Mouse (Mus musculus): Measurements from ENCODE around the gene Fam129c. TPM values are rescaled to one million over a fixed set of nuclear protein-coding genes. Genes with fewer than 3 reads are reported as not detected.

Gene Fam129c
- polyA plus RNA-seq, 1 experiment from 2014 or later = 4.3 TPM

DNA sequence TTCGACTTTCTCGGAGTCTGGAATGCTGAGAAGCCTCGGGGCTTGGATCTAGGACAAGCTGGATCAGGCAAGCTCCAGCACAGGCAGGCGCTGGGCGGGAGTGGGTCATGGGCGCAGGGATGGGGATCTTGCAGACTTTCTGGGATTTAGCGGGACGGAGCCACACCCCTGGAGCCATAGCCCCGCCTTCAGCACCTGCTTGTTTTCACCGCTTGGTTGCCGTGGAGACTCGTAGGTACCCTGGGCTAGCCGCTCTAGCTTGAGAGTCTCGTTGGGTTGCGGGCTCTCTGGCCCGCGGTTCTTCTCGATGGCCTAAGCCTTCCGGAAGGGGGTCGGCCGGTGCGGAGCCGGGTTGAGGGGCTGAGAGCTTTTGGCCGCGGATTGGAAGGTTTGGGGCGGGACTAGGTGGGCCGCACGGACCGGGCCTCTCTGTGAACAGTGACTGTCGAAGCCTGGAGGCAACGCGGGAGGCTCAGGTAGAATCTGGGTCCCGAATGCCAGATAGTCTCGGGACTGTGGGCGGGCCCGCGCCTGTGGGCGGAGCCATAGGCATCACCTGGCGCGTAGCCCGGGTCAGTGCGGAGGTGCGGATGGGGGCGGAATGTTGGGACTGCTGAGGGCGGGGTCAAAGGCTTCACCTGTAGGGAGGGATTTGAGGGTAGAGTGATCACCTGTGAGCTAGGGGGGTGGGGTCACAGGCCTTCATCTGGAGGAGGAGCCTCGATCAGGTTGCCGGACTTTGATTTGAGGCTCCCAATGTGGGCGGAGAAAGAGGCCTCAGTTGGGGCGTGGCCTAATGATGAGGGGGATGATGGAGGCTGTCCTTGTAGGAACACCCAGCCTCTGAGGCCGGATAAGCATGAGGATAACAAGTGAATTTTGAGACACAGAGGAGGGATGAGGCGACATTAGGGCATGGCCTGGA is 27.8 kb upstream of the Fam129c start:
- ATAC-seq (replicated peaks; ENCODE audit: low FRiP score) (peak; percentile 75), DNase-seq (ENCODE audit: low spot score) (peak; percentile 90)
- no peak overlapping the region for H3K27ac ChIP-seq (ENCODE audit: low read depth, low read length)
- H3K9me3 ChIP-seq (ENCODE audit: control insufficient read depth, low read length) = no peaks in the 10 kb centered on the region
- H3K4me3 ChIP-seq (ENCODE audit: low read depth, low read length) = peak overlapping the region; percentile 63
- H3K9ac ChIP-seq (ENCODE audit: low read length) = peak overlapping the region; percentile 57
- H3K4me2 ChIP-seq (ENCODE audit: low read depth, low read length, severe bottlenecking) = peak overlapping the region; percentile 93
- peaks cover 6% of the 10 kb centered on the region; the same call in 1 of the 2 replicates for H3K27me3 ChIP-seq (ENCODE audit: control insufficient read depth, insufficient read depth, low read length)
- WGBS = under 1% methylated on average over 51 of the region's 51 CpGs
- H3K4me1 ChIP-seq (replicated peaks; ENCODE audit: control insufficient read depth, insufficient read depth, low read length) = peaks cover 7% of the 10 kb centered on the region; the same call in 1 of the 2 replicates
- no peaks in the 10 kb centered on the region for H3K36me3 ChIP-seq (ENCODE audit: control insufficient read depth, insufficient read depth, low read length)

GRCm38 (mm10) chr8:71570291-71570954 is 27.0 kb upstream of the Fam129c start:
- Histone ChIP-seq H3K27me3 (ENCODE audit: control insufficient read depth, insufficient read depth, low read length) (peaks cover 6% of the 10 kb centered on the region; the same call in 1 of the 2 replicates), H3K4me1 (replicated peaks; ENCODE audit: control insufficient read depth, insufficient read depth, low read length) (peaks cover 7% of the 10 kb centered on the region; the same call in 1 of the 2 replicates)

DNA sequence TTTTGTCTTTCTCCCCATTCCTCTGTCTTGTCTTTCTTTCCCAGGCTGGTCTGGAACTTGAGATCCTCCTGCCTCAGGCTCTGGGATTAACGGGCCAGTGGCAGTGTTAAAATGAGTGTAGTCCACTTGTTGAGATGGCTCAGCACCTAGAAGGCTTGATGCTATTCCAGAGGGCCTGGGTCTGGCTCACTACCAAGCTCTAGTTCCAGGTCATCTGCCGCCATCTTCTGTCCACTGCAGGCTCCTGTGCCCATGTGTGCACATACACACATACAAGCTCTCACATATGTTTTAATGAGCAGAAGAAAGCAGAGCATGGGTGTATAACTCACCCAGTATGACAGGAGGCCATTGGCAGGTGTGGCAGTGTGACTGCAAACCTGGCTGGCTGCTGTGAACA is 25.4 kb upstream of the Fam129c start:
- ATAC-seq (replicated peaks; ENCODE audit: low FRiP score) (no peak), DNase-seq (ENCODE audit: low spot score) (no peak)
- no peak overlapping the region for H3K27ac ChIP-seq (ENCODE audit: low read depth, low read length)
- peaks cover 7% of the 10 kb centered on the region; the same call in 1 of the 2 replicates for H3K4me1 ChIP-seq (replicated peaks; ENCODE audit: control insufficient read depth, insufficient read depth, low read length)
- no peak overlapping the region for H3K9ac ChIP-seq (ENCODE audit: low read length)
- peaks cover 6% of the 10 kb centered on the region; the same call in 1 of the 2 replicates for H3K27me3 ChIP-seq (ENCODE audit: control insufficient read depth, insufficient read depth, low read length)
- H3K36me3 ChIP-seq (ENCODE audit: control insufficient read depth, insufficient read depth, low read length) = no peaks in the 10 kb centered on the region
- WGBS = 82% methylated on average over 2 of the region's 2 CpGs
- H3K9me3 ChIP-seq (ENCODE audit: control insufficient read depth, low read length) = no peaks in the 10 kb centered on the region
- no peak overlapping the region for H3K4me3 ChIP-seq (ENCODE audit: low read depth, low read length)
- no peak overlapping the region for H3K4me2 ChIP-seq (ENCODE audit: low read depth, low read length, severe bottlenecking)

More at GRCm38 (mm10) chr8:71570291-71570954, 27.0 kb upstream of the Fam129c start:
- Histone ChIP-seq H3K4me3 (ENCODE audit: low read depth, low read length) (peak overlapping the region; percentile 63), H3K36me3 (ENCODE audit: control insufficient read depth, insufficient read depth, low read length) (no peaks in the 10 kb centered on the region), H3K4me2 (ENCODE audit: low read depth, low read length, severe bottlenecking) (peak overlapping the region; percentile 93), H3K9ac (ENCODE audit: low read length) (peak overlapping the region; percentile 65), H3K9me3 (ENCODE audit: control insufficient read depth, low read length) (no peaks in the 10 kb centered on the region), H3K27ac (ENCODE audit: low read depth, low read length) (no peak overlapping the region; the same call in 1 of the 2 replicates)
- WGBS = under 1% methylated on average over 41 of the region's 41 CpGs
- peak; percentile 90 for ATAC-seq (replicated peaks; ENCODE audit: low FRiP score)
- peak; percentile 92 for DNase-seq (ENCODE audit: low spot score)

- H3K9me3 ChIP-seq (ENCODE audit: control insufficient read depth, low read length) = no peaks in the 10 kb centered on the region
- peak overlapping the region; percentile 29; the same call in 1 of the 2 replicates for H3K9ac ChIP-seq (ENCODE audit: low read length)
- no peaks in the 10 kb centered on the region for H3K36me3 ChIP-seq (ENCODE audit: control insufficient read depth, insufficient read depth, low read length)
- peaks cover 6% of the 10 kb centered on the region; the same call in 1 of the 2 replicates for H3K27me3 ChIP-seq (ENCODE audit: control insufficient read depth, insufficient read depth, low read length)
- 81% methylated on average over 9 of the region's 9 CpGs for WGBS
- ATAC-seq (replicated peaks; ENCODE audit: low FRiP score) (no peak), DNase-seq (ENCODE audit: low spot score) (no peak)
- peaks cover 7% of the 10 kb centered on the region; the same call in 1 of the 2 replicates for H3K4me1 ChIP-seq (replicated peaks; ENCODE audit: control insufficient read depth, insufficient read depth, low read length)
- no peak overlapping the region for H3K27ac ChIP-seq (ENCODE audit: low read depth, low read length)
- no peak overlapping the region for H3K4me2 ChIP-seq (ENCODE audit: low read depth, low read length, severe bottlenecking)
- no peak overlapping the region for H3K4me3 ChIP-seq (ENCODE audit: low read depth, low read length)
These were observed 24.4 kb upstream of the Fam129c start for GRCm38 (mm10) chr8:71572847-71573633.

- no peak overlapping the region for H3K27ac ChIP-seq (ENCODE audit: low read depth, low read length)
- no peaks in the 10 kb centered on the region for H3K9me3 ChIP-seq (ENCODE audit: control insufficient read depth, low read length)
- H3K4me2 ChIP-seq (ENCODE audit: low read depth, low read length, severe bottlenecking) = no peak overlapping the region
- H3K4me1 ChIP-seq (replicated peaks; ENCODE audit: control insufficient read depth, insufficient read depth, low read length) = peaks cover 7% of the 10 kb centered on the region; the same call in 1 of the 2 replicates
- ATAC-seq (replicated peaks; ENCODE audit: low FRiP score) = no peak
- 86% methylated on average over 7 of the region's 7 CpGs for WGBS
- H3K36me3 ChIP-seq (ENCODE audit: control insufficient read depth, insufficient read depth, low read length) = no peaks in the 10 kb centered on the region
- H3K9ac ChIP-seq (ENCODE audit: low read length) = no peak overlapping the region
- no peak overlapping the region for H3K4me3 ChIP-seq (ENCODE audit: low read depth, low read length)
- no peak for DNase-seq (ENCODE audit: low spot score)
- H3K27me3 ChIP-seq (ENCODE audit: control insufficient read depth, insufficient read depth, low read length) = no peaks in the 10 kb centered on the region
These were observed 23.0 kb upstream of the Fam129c start for GRCm38 (mm10) chr8:71574426-71574825.

- H3K27me3 ChIP-seq (ENCODE audit: control insufficient read depth, insufficient read depth, low read length) = no peaks in the 10 kb centered on the region
- DNase-seq (ENCODE audit: low spot score) = no peak
- 68% methylated on average over 1 of the region's 1 CpGs for WGBS
These were observed 22.4 kb upstream of the Fam129c start for GRCm38 (mm10) chr8:71575020-71575419.

DNA sequence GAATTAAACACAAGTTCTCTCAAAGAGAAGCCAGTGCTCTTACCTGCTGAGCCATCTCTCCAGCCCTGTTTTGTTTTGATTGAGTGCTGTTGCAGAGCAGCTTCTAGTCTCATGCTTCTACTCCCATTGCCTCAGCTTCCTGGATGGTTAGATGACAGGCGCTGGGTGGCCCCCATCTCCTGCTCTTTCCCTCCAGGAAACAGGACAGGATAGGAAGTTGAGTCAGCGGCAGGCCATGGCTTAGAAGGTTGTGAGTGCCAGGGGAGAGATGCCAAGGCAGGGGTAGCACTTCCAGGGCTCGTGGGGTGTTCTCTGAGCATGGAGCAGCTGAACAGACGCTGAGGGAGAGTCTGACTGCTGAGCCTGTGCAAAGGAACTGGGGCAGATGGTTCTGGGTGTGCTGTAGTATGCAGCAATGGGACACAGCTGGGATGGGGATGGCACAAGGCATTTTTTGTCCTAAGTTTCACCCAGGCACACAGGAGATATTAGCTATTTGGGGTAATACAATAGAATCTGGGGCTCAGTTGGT is 19.5 kb upstream of the Fam129c start:
- H3K4me3 ChIP-seq (ENCODE audit: low read depth, low read length) = no peak overlapping the region
- ATAC-seq (replicated peaks; ENCODE audit: low FRiP score) (no peak), DNase-seq (ENCODE audit: low spot score) (no peak)
- H3K4me2 ChIP-seq (ENCODE audit: low read depth, low read length, severe bottlenecking) = no peak overlapping the region
- H3K36me3 ChIP-seq (ENCODE audit: control insufficient read depth, insufficient read depth, low read length) = no peaks in the 10 kb centered on the region
- WGBS = 85% methylated on average over 4 of the region's 4 CpGs
- no peak overlapping the region for H3K9ac ChIP-seq (ENCODE audit: low read length)
- H3K4me1 ChIP-seq (replicated peaks; ENCODE audit: control insufficient read depth, insufficient read depth, low read length) = no peaks in the 10 kb centered on the region
- no peaks in the 10 kb centered on the region for H3K27me3 ChIP-seq (ENCODE audit: control insufficient read depth, insufficient read depth, low read length)
- H3K27ac ChIP-seq (ENCODE audit: low read depth, low read length) = no peak overlapping the region
- H3K9me3 ChIP-seq (ENCODE audit: control insufficient read depth, low read length) = no peaks in the 10 kb centered on the region

More at GRCm38 (mm10) chr8:71575020-71575419, 22.4 kb upstream of the Fam129c start:
- ATAC-seq (replicated peaks; ENCODE audit: low FRiP score) = no peak
- no peaks in the 10 kb centered on the region for H3K9me3 ChIP-seq (ENCODE audit: control insufficient read depth, low read length)
- H3K4me1 ChIP-seq (replicated peaks; ENCODE audit: control insufficient read depth, insufficient read depth, low read length) = peaks cover 7% of the 10 kb centered on the region; the same call in 1 of the 2 replicates
- no peak overlapping the region for H3K4me2 ChIP-seq (ENCODE audit: low read depth, low read length, severe bottlenecking)
- H3K4me3 ChIP-seq (ENCODE audit: low read depth, low read length) = no peak overlapping the region
- no peak overlapping the region for H3K27ac ChIP-seq (ENCODE audit: low read depth, low read length)
- no peaks in the 10 kb centered on the region for H3K36me3 ChIP-seq (ENCODE audit: control insufficient read depth, insufficient read depth, low read length)
- no peak overlapping the region for H3K9ac ChIP-seq (ENCODE audit: low read length)

- no peak overlapping the region for H3K4me3 ChIP-seq (ENCODE audit: low read depth, low read length)
- no peak overlapping the region for H3K27ac ChIP-seq (ENCODE audit: low read depth, low read length)
- H3K4me1 ChIP-seq (replicated peaks; ENCODE audit: control insufficient read depth, insufficient read depth, low read length) = no peaks in the 10 kb centered on the region
- H3K4me2 ChIP-seq (ENCODE audit: low read depth, low read length, severe bottlenecking) = no peak overlapping the region
- H3K9me3 ChIP-seq (ENCODE audit: control insufficient read depth, low read length) = no peaks in the 10 kb centered on the region
- ATAC-seq (replicated peaks; ENCODE audit: low FRiP score) = no peak
- no peak overlapping the region for H3K9ac ChIP-seq (ENCODE audit: low read length)
- H3K27me3 ChIP-seq (ENCODE audit: control insufficient read depth, insufficient read depth, low read length) = no peaks in the 10 kb centered on the region
- 90% methylated on average over 1 of the region's 1 CpGs for WGBS
- no peaks in the 10 kb centered on the region for H3K36me3 ChIP-seq (ENCODE audit: control insufficient read depth, insufficient read depth, low read length)
- DNase-seq (ENCODE audit: low spot score) = no peak
These were observed 18.4 kb upstream of the Fam129c start for GRCm38 (mm10) chr8:71579009-71579408.
